Mouse (Mus musculus) central nervous system, embryonic 14 days (tissue): Measurements from ENCODE around the gene Smtn. TPM values are rescaled to one million over a fixed set of nuclear protein-coding genes. Genes with fewer than 3 reads are reported as not detected.

Experiments
- polyA plus RNA-seq: library from polyadenylated mRNA; depleted of rRNA; stranded (reverse); fragments of >200 nt; gene quantifications from 2 replicates; pipeline ENCODE4 v1.2.3, GENCODE M21; 2012; rRNA removed

Gene Smtn
- polyA plus RNA-seq, result 9.2 and 17.0 TPM in 2 replicates

GRCm38 (mm10) chr11:3540451-3541085 lies at the start of gene Smtn:
TSS of gene Smtn (minus strand) at chr11:3540612.

GRCm38 (mm10) chr11:3514529-3515054 lies 25.8 kb downstream of the Smtn start, which contains the start of gene Selenom:
TSS of gene Selenom (plus strand) at chr11:3514684.

GRCm38 (mm10) chr11:3487952-3488570 lies 52.4 kb downstream of the Smtn start, which contains the start of gene Pla2g3:
TSS of gene Pla2g3 (plus strand) at chr11:3488284.

Other genes starting within 250 kb of the Smtn start
- 20.1 and 23.3 TPM in 2 replicates for gene Pik3ip1, start 210.2 kb downstream of the Smtn start, polyA plus RNA-seq
- 165 and 178 TPM in 2 replicates for gene Limk2, start 131.4 kb downstream of the Smtn start, polyA plus RNA-seq
- gene Rnf185, start 88.2 kb downstream of the Smtn start, polyA plus RNA-seq, result 38.1 and 39.9 TPM in 2 replicates
- gene Pla2g3, start 52.3 kb downstream of the Smtn start, polyA plus RNA-seq, result 1.3 and 1.4 TPM in 2 replicates
- 2.5 and 2.9 TPM in 2 replicates for gene Inpp5j, start 35.8 kb downstream of the Smtn start, polyA plus RNA-seq
- gene Selenom, start 25.9 kb downstream of the Smtn start, polyA plus RNA-seq, result 63.3 and 92.8 TPM in 2 replicates
- gene Morc2a, start 108.6 kb upstream of the Smtn start, polyA plus RNA-seq, result 46.7 and 48.1 TPM in 2 replicates